Mouse (Mus musculus) heart, embryonic 16.5 days (tissue): ENCODE measurements around the gene Klf5. TPM values are rescaled to one million over a fixed set of nuclear protein-coding genes. Genes with fewer than 3 reads are reported as not detected.

Experiments
- ATAC-seq: fragments of 200-750 bp; cut with Nextera tagmentation; replicated peaks from 2 replicates; pipeline ENCODE4 v1.8.0; 2017; ENCODE audit warnings: moderate number of reproducible peaks; ENCODE audit not compliant: insufficient read depth, low FRiP score; ENCODE audit errors: extremely low read depth
- H3K27ac ChIP-seq: fragments of 300-500 bp; sonication (generic); 2 replicates; pipeline ENCODE4 v1.5.1; 2014; ENCODE audit warnings: mild to moderate bottlenecking, low read length, control low read depth, moderate library complexity
- H3K27me3 ChIP-seq: fragments of 300-500 bp; sonication (generic); 2 replicates; pipeline ENCODE4 v1.6.1; 2014; ENCODE audit warnings: low read length, mixed read lengths; ENCODE audit not compliant: control insufficient read depth, insufficient read depth
- H3K36me3 ChIP-seq: fragments of 300-500 bp; sonication (generic); 2 replicates; pipeline ENCODE4 v1.6.1; 2014; ENCODE audit not compliant: control insufficient read depth, insufficient read depth
- H3K4me1 ChIP-seq: fragments of 300-500 bp; sonication (generic); 2 replicates; pipeline ENCODE4 v1.6.1; 2014; ENCODE audit warnings: low read length, mixed read lengths; ENCODE audit not compliant: control insufficient read depth, insufficient read depth
- H3K4me2 ChIP-seq: fragments of 300-500 bp; sonication (generic); 2 replicates; pipeline ENCODE4 v1.6.1; 2014; ENCODE audit warnings: low read depth, mild to moderate bottlenecking, control low read depth, low read length
- H3K4me3 ChIP-seq: fragments of 300-500 bp; sonication (generic); 2 replicates; pipeline ENCODE4 v1.5.1; 2014; ENCODE audit warnings: mild to moderate bottlenecking, control low read depth, low read length
- H3K9ac ChIP-seq: fragments of 300-500 bp; sonication (generic); 2 replicates; pipeline ENCODE4 v1.6.1; 2014; ENCODE audit warnings: low read length, control low read depth
- H3K9me3 ChIP-seq: fragments of 300-500 bp; sonication (generic); replicated peaks from 2 replicates; pipeline ENCODE4 v1.6.1; 2016; ENCODE audit warnings: low read length; ENCODE audit not compliant: control insufficient read depth
- WGBS: fragments of 180-500 bp; shearing (Covaris S2); extraction: QIAGEN DNeasy Blood & Tissue Kit; methylation state at CpG from one replicate; pipeline ENCODE4 v1.1.7; 2014; 5-methylcytosine and 5-hydroxymethylcytosine counted together
- polyA plus RNA-seq: library from polyadenylated mRNA; unstranded; fragments of >200 nt; fragmentation: Nextera tagmentation; extraction: Ambion mirVana; gene quantifications from 2 replicates; pipeline ENCODE4 v1.2.1, GENCODE M21; 2015

Klf5 gene
- polyA plus RNA-seq, 1 experiment from 2014 or later: 2.7 TPM

DNA sequence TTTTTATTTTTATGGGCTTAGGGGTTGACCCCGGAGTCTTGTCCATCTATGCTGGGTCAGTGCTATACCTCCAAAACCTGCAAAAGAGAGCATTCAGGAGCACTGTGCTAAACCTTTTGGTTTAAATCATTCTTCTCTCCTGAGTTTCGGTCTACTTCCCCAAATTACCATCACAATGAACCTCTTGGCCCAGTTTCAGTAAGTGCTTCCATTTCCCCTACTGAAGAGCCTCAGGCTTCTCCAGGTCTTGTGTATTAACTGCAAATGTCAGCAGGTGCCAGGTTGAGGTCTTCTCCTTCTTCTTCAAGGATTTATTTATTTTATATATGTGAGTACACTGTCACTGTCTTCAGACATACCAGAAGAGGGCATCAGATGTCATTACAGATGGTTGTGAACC lies 55.6 kb downstream of the Klf5 start:
- no peaks in the 10 kb centered on the region for H3K4me1 ChIP-seq
- ATAC-seq: no peak
- H3K27ac ChIP-seq: no peak overlapping the region
- no peaks in the 10 kb centered on the region for H3K27me3 ChIP-seq
- H3K4me3 ChIP-seq: no peak overlapping the region
- H3K4me2 ChIP-seq: no peak overlapping the region
- 94% methylated on average over 2 of the region's 2 CpGs for WGBS
- H3K9ac ChIP-seq: no peak overlapping the region
- no peaks in the 10 kb centered on the region for H3K9me3 ChIP-seq
- no peaks in the 10 kb centered on the region for H3K36me3 ChIP-seq

- no peak overlapping the region for H3K27ac ChIP-seq
- H3K36me3 ChIP-seq: no peaks in the 10 kb centered on the region
- no peaks in the 10 kb centered on the region for H3K9me3 ChIP-seq
- H3K4me1 ChIP-seq: no peaks in the 10 kb centered on the region
- WGBS: 85% methylated on average over 10 of the region's 10 CpGs
- no peak for ATAC-seq
- H3K4me3 ChIP-seq: no peak overlapping the region
- no peak overlapping the region for H3K9ac ChIP-seq
- no peaks in the 10 kb centered on the region for H3K27me3 ChIP-seq
- H3K4me2 ChIP-seq: no peak overlapping the region
These were observed 56.5 kb downstream of the Klf5 start for GRCm38 (mm10) chr14:99354761-99355609.

- Histone ChIP-seq H3K9me3 (no peaks in the 10 kb centered on the region), H3K36me3 (no peaks in the 10 kb centered on the region), H3K4me1 (no peaks in the 10 kb centered on the region), H3K9ac (no peak overlapping the region), H3K4me3 (no peak overlapping the region), H3K4me2 (no peak overlapping the region), H3K27me3 (no peaks in the 10 kb centered on the region), H3K27ac (no peak overlapping the region)
- no peak for ATAC-seq
- WGBS: 68% methylated on average over 1 of the region's 1 CpGs
These were observed 57.0 kb downstream of the Klf5 start for GRCm38 (mm10) chr14:99355610-99355870.

GRCm38 (mm10) chr14:99362956-99363355 lies 64.5 kb downstream of the Klf5 start:
- Histone ChIP-seq H3K9ac (no peak overlapping the region), H3K4me1 (peaks cover 3% of the 10 kb centered on the region; the same call in 1 of the 2 replicates), H3K4me2 (no peak overlapping the region), H3K4me3 (no peak overlapping the region), H3K36me3 (no peaks in the 10 kb centered on the region), H3K27ac (no peak overlapping the region), H3K9me3 (no peaks in the 10 kb centered on the region), H3K27me3 (no peaks in the 10 kb centered on the region)
- no peak for ATAC-seq
- 73% methylated on average over 5 of the region's 5 CpGs for WGBS

- no peaks in the 10 kb centered on the region for H3K27me3 ChIP-seq
- no peak overlapping the region for H3K4me3 ChIP-seq
- H3K4me2 ChIP-seq: no peak overlapping the region
- H3K36me3 ChIP-seq: no peaks in the 10 kb centered on the region
- 80% methylated on average over 12 of the region's 12 CpGs for WGBS
- no peaks in the 10 kb centered on the region for H3K9me3 ChIP-seq
- H3K4me1 ChIP-seq: peaks cover 3% of the 10 kb centered on the region; the same call in 1 of the 2 replicates
- ATAC-seq: no peak
- H3K27ac ChIP-seq: no peak overlapping the region
- no peak overlapping the region for H3K9ac ChIP-seq
These were observed 65.7 kb downstream of the Klf5 start for GRCm38 (mm10) chr14:99364007-99364784.

Other genes with a start within 250 kb of the Klf5 start
- gene Pibf1, start 199.3 kb upstream of the Klf5 start, polyA plus RNA-seq: 12.8 and 15.0 TPM in 2 replicates
- 17.1 and 18.3 TPM in 2 replicates for gene Dis3, start 198.9 kb upstream of the Klf5 start, polyA plus RNA-seq